Mouse (Mus musculus): ENCODE results near the gene Dmxl2.

DNA sequence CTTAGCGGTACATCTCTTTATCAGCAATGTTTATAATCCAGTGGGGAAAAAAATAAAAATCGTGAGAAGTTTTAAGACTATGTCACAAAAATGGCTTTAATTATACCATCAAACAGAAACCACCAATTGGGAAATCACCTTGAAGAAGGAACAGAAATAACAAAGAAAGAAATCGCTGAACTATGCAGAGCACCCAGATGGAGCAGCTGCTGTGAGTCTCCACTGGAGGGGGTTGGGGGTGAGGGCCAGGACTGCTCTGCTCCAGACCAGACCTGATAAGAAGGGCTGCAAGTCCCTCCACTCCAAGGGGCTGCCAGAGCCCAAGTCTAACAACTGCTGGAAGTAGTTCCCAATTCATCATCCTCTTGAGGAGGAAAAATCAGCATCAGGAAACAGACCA is 23.3 kb downstream of the Dmxl2 start:
- TF ChIP-seq CTCF (conservative IDR thresholded peaks at IDR 0.05; ENCODE audit: low read length) (no peak), NANOG (IDR thresholded peaks at IDR 0.05; ENCODE audit: borderline replicate concordance, low read length) (no peak)

Measured in E14TG2a.4 (cell line).